Comparison of ENCODE assay signal across 8 mouse cellular contexts in genomic region chr7:93079785-93080730, GRCm38 (mm10). TPM values are rescaled to one million over a fixed set of nuclear protein-coding genes. Genes with fewer than 3 reads are reported as not detected.
DNase-seq lines count a peak whose midpoint lies in the region; ATAC-seq and TF ChIP-seq lines count a peak whose summit lies in the region.

Gene Fam181b, plus strand, starts transcription at chr7:93079865.

- H3K4me3 ChIP-seq in hindbrain, embryonic 14.5 days (replicated peaks; ENCODE audit: low read length) = peak within 1 kb of the TSS; percentile 86
- peak within 1 kb of the TSS; percentile 64 for H3K4me3 ChIP-seq in left cerebral cortex, adult 2 months

- under 1% methylated on average over 90 of the region's 96 CpGs for WGBS in hindbrain, embryonic 14.5 days

- no peaks in the 10 kb centered on the region for H3K9me3 ChIP-seq in hindbrain, embryonic 14.5 days (ENCODE audit: control insufficient read depth, low read length)

- H3K9ac ChIP-seq in hindbrain, embryonic 14.5 days = peak within 1 kb of the TSS; percentile 84

- no peaks in the 10 kb centered on the region for H3K36me3 ChIP-seq in hindbrain, embryonic 14.5 days (replicated peaks; ENCODE audit: control insufficient read depth, insufficient read depth)

- ATAC-seq in hindbrain, embryonic 14.5 days (ENCODE audit: low FRiP score) = peak; percentile 96

- no peaks in the 10 kb centered on the region for H3K27me3 ChIP-seq in hindbrain, embryonic 14.5 days (ENCODE audit: control insufficient read depth, insufficient read depth, low read length)

- peak within 1 kb of the TSS; percentile 58 for H3K4me2 ChIP-seq in hindbrain, embryonic 14.5 days (replicated peaks)

- H3K27ac ChIP-seq in hindbrain, embryonic 14.5 days = peak within 1 kb of the TSS; percentile 80
- H3K27ac ChIP-seq in left cerebral cortex, adult 2 months = peak within 1 kb of the TSS; percentile 79

- intact Hi-C loops in left cerebral cortex, adult 2 months (cut with DNase I) = loop anchor here (10.0 kb wide), 1 partner anchor 95 kb away; no protein-coding TSS in a partner anchor

- peaks cover 32% of the 10 kb centered on the region for H3K4me1 ChIP-seq in hindbrain, embryonic 14.5 days (replicated peaks; ENCODE audit: control insufficient read depth, insufficient read depth, low read length)

- DNase-seq in adrenal gland, adult 18-20 months (ENCODE audit: low spot score in 2 of 2) = peak; percentile 67 to 70
- peak; percentile 68 to 73 for DNase-seq in cerebellum, postnatal 36 days
- DNase-seq in gastrocnemius, adult 18-20 months (ENCODE audit: low spot score) = peak; percentile 27
- DNase-seq in hindbrain, embryonic 14.5 days (ENCODE audit: low spot score) = peak; percentile 89
- peak; percentile 54 to 75 for DNase-seq in left cerebral cortex, adult 2 months (ENCODE audit: extremely low spot score in 1 of 2, low spot score in 2 of 2)
- DNase-seq in lung, postnatal 25 days (ENCODE audit: low spot score) = peak; percentile 52
- peak; percentile 67 for DNase-seq in right cerebral cortex, adult 18-20 months
- no peak for DNase-seq in thymus, postnatal 10 days (ENCODE audit: low spot score in 2 of 2)

- TF ChIP-seq CTCF in left cerebral cortex, adult 2 months (IDR thresholded peaks at IDR 0.05) = peak; percentile 43

RNA-seq across cellular contexts. Expression of gene Fam181b, which starts in this region (rescaled TPM):
- total RNA-seq in adrenal gland, adult 18-20 months (2021) = 1 to 10 TPM; 2.2 to 3.0 TPM
- total RNA-seq in gastrocnemius, adult 18-20 months (2021) = under 1 TPM; 0.48 to 0.90 TPM
- polyA plus RNA-seq in hindbrain, embryonic 14.5 days (2014; fragmentation: Nextera tagmentation; extraction: Ambion mirVana) = 53.0 and 56.4 TPM in 2 replicates
- total RNA-seq in left cerebral cortex, adult 2 months (2021) = 10 to 100 TPM; 18.4 to 23.0 TPM

Comparison
In these comparisons a context has a peak if more than half of its experiments do, and no peak if none do; other contexts are left out.
1. RNA of gene Fam181b (total RNA-seq): 18.4 to 23.0 TPM in left cerebral cortex, adult 2 months; 2.2 to 3.0 TPM in adrenal gland, adult 18-20 months and 0.48 to 0.90 TPM in gastrocnemius, adult 18-20 months; every median in the first group is over 4 times any median in the second.
2. Peak in DNase-seq in gastrocnemius, adult 18-20 months; RNA of the gene not detected or under 1 TPM.
3. DNase-seq: peak in adrenal gland, adult 18-20 months (2 of 2), cerebellum, postnatal 36 days (2 of 2), hindbrain, embryonic 14.5 days (single experiment), left cerebral cortex, adult 2 months (2 of 2), lung, postnatal 25 days (single experiment) and right cerebral cortex, adult 18-20 months (single experiment); none in thymus, postnatal 10 days (0 of 2).